Mouse (Mus musculus) embryonic facial prominence, embryonic 12.5 days (tissue): Measurements from ENCODE around the gene Ccdc187. TPM values are rescaled to one million over a fixed set of nuclear protein-coding genes. Genes with fewer than 3 reads are reported as not detected.
A peak's percentile ranks its signal among the peaks of the same experiment; 100 is the strongest.

Source experiments
- ATAC-seq: fragments of 200-750 bp; cut with Nextera tagmentation; 2 replicates; pipeline ENCODE4 v1.8.0; 2017; ENCODE audit not compliant: insufficient number of reproducible peaks, insufficient read depth, low FRiP score, low TSS enrichment
- H3K27ac ChIP-seq: fragments of 300-500 bp; sonication (generic); 2 replicates; pipeline ENCODE4 v1.5.1; 2016; ENCODE audit warnings: mild to moderate bottlenecking
- H3K27me3 ChIP-seq: fragments of 300-500 bp; sonication (generic); 2 replicates; pipeline ENCODE4 v1.6.1; 2016; ENCODE audit warnings: mild to moderate bottlenecking, moderate library complexity
- H3K36me3 ChIP-seq: fragments of 300-500 bp; sonication (generic); 2 replicates; pipeline ENCODE4 v1.6.1; 2016; ENCODE audit warnings: mild to moderate bottlenecking
- H3K4me1 ChIP-seq: fragments of 300-500 bp; sonication (generic); 2 replicates; pipeline ENCODE4 v1.6.1; 2016
- H3K4me2 ChIP-seq: fragments of 300-500 bp; sonication (generic); replicated peaks from 2 replicates; pipeline ENCODE4 v1.6.1; 2016; ENCODE audit warnings: mild to moderate bottlenecking, moderate library complexity
- H3K4me3 ChIP-seq: fragments of 300-500 bp; sonication (generic); 2 replicates; pipeline ENCODE4 v1.5.1; 2016; ENCODE audit warnings: mild to moderate bottlenecking
- H3K9ac ChIP-seq: fragments of 300-500 bp; sonication (generic); 2 replicates; pipeline ENCODE4 v1.6.1; 2016; ENCODE audit warnings: mild to moderate bottlenecking, moderate library complexity
- H3K9me3 ChIP-seq: fragments of 300-500 bp; sonication (generic); 2 replicates; pipeline ENCODE4 v1.6.1; 2016; ENCODE audit warnings: mild to moderate bottlenecking, moderate library complexity
- WGBS: fragments of 180-500 bp; shearing (Covaris S2); methylation state at CpG from one replicate; pipeline ENCODE4 v1.1.7; 2016; 5-methylcytosine and 5-hydroxymethylcytosine counted together
- polyA plus RNA-seq: library from polyadenylated mRNA; unstranded; fragments of >200 nt; fragmentation: Nextera tagmentation; extraction: Ambion mirVana; gene quantifications from 2 replicates; pipeline ENCODE4 v1.2.1, GENCODE M21; 2016

The Ccdc187 gene
- polyA plus RNA-seq, 1 experiment from 2014 or later: 0.18 TPM

- ATAC-seq: no peak
- Histone ChIP-seq H3K27ac (no peak overlapping the region), H3K9ac (no peak overlapping the region), H3K4me3 (no peak overlapping the region), H3K4me2 (no peak overlapping the region), H3K4me1 (peaks cover 6% of the 10 kb centered on the region; the same call in 1 of the 2 replicates), H3K36me3 (no peaks in the 10 kb centered on the region), H3K27me3 (no peaks in the 10 kb centered on the region), H3K9me3 (no peaks in the 10 kb centered on the region)
- 73% methylated on average over 4 of the region's 4 CpGs for WGBS
Measured at GRCm38 (mm10) chr2:26264646-26265045, 29.7 kb downstream of the Ccdc187 start.

DNA sequence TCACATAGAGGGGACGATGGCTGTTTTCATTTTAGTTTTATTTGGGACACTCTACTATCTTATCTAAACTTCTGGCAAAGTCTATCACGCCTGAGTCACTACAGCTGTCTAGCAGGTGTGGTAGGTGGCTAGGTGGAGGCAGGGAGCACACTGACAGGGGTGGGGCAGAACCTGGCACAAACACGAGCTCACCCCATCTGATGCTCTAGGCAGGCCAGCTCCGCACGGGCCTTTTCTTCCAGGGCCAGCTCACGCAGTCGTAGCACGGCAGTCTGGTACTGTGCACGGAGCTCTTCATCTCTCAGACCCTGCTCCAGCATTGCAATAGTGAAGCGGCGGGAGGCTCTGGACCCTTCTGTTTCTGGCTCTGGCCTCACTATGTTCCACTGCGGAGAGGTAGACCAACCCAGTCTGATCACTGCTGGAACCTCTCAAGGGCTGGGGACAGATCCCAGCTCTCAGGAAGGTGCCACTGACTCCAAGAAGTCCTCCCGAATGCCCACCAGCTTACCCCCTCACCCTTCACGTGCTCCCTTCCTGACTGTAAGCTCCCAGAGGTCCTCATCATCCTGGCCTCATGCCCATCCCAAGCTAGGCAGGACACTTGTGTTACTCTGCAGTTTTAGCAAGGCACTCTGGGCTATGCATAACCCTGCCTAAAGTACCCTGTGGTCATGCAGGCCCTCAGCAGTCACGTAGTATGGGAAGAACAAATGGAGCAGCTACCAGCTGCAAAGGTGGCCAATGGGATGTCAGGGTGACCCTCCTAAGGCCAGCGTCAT lies 36.9 kb downstream of the Ccdc187 start:
- H3K4me2 ChIP-seq: no peak overlapping the region
- H3K27ac ChIP-seq: no peak overlapping the region
- H3K9ac ChIP-seq: no peak overlapping the region
- no peaks in the 10 kb centered on the region for H3K36me3 ChIP-seq
- no peaks in the 10 kb centered on the region for H3K9me3 ChIP-seq
- 89% methylated on average over 16 of the region's 16 CpGs for WGBS
- H3K27me3 ChIP-seq: no peaks in the 10 kb centered on the region
- H3K4me1 ChIP-seq: no peaks in the 10 kb centered on the region
- ATAC-seq: no peak
- no peak overlapping the region for H3K4me3 ChIP-seq

DNA sequence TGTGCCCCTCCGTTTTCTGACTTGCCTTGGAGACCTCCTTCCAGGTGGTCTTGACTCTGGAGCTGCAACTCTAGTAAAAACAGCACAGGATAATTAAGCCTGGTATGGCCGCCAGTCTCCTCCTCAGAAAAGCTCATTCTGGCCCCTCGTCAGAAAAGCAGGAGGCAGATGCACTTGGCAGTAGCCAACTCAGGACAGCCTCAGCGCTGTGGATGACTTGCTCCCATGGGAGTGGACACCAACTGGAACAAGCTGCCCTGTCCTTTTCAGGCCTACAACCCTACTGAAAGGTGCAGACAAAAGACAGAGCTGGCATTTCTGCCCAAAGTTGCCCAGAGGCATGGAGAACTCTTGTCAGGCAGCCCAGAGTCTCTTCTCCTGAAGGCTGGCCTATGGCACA lies 39.5 kb downstream of the Ccdc187 start:
- no peaks in the 10 kb centered on the region for H3K4me1 ChIP-seq
- H3K9ac ChIP-seq: no peak overlapping the region
- H3K27me3 ChIP-seq: no peaks in the 10 kb centered on the region
- H3K27ac ChIP-seq: no peak overlapping the region
- no peaks in the 10 kb centered on the region for H3K36me3 ChIP-seq
- 40% methylated on average over 4 of the region's 4 CpGs for WGBS
- no peak overlapping the region for H3K4me3 ChIP-seq
- ATAC-seq: no peak
- no peak overlapping the region for H3K4me2 ChIP-seq
- H3K9me3 ChIP-seq: no peaks in the 10 kb centered on the region

DNA sequence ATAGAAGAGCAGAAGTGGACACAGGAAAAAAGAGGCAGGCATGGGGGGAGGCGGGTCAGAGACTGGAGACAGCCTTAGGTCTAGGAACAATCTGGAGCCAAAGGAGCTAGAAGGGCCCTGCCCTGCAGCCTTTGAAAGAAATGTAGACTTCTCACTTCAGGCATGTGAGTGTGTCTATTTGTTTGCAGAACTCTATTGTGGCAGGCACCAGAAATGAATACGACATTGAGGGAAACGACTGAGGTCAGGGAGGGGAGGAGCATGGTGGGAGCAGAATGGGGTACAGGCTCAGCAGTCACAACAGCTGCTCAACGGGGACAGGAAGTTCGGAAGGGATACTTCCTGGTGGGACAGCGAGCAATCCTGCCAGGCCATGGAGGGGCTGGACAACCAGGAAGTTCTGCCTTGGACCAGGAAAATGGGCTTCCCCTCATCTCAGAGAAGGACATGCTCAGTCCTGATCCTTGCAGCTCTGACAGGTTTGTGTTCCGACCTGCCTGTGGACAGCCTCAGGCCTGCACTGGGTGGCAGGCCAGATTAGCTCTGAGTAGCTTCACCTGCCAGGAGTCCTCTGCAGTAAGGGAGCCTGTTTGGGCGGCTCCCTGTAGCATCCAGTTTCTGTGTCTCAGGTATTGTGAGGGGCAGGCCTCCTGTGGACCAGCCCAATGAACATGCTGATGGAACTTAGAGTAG lies 41.7 kb downstream of the Ccdc187 start:
- 62% methylated on average over 8 of the region's 8 CpGs for WGBS
- no peaks in the 10 kb centered on the region for H3K36me3 ChIP-seq
- no peak for ATAC-seq
- H3K4me2 ChIP-seq: no peak overlapping the region
- no peaks in the 10 kb centered on the region for H3K9me3 ChIP-seq
- H3K9ac ChIP-seq: no peak overlapping the region
- H3K4me1 ChIP-seq: no peaks in the 10 kb centered on the region
- H3K27me3 ChIP-seq: no peaks in the 10 kb centered on the region
- no peak overlapping the region for H3K27ac ChIP-seq
- H3K4me3 ChIP-seq: no peak overlapping the region

DNA sequence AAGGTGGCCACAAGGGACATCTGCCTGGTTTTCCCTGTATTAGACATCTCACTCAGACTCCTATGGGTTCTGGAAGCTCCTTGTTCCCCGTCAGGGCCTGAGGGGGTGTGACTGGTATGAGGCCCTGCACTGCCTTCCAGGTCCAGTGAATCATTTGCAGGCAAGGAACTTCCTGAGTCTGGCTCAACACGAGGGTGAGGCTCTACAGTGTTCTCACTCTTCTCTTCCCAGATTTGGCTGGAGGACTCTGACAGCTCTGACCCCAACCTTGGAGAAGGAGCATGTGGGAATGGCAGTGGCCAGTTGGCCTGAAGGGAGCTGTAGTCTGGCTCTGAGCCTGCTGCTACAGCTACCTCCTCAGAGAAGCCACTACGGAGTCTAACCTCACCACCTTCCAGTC lies 46.8 kb downstream of the Ccdc187 start:
- Histone ChIP-seq H3K9me3 (no peaks in the 10 kb centered on the region), H3K4me3 (no peak overlapping the region), H3K27me3 (no peaks in the 10 kb centered on the region), H3K36me3 (no peaks in the 10 kb centered on the region), H3K27ac (no peak overlapping the region), H3K9ac (no peak overlapping the region), H3K4me2 (no peak overlapping the region), H3K4me1 (no peaks in the 10 kb centered on the region)
- ATAC-seq: no peak
- 54% methylated on average over 3 of the region's 3 CpGs for WGBS

DNA sequence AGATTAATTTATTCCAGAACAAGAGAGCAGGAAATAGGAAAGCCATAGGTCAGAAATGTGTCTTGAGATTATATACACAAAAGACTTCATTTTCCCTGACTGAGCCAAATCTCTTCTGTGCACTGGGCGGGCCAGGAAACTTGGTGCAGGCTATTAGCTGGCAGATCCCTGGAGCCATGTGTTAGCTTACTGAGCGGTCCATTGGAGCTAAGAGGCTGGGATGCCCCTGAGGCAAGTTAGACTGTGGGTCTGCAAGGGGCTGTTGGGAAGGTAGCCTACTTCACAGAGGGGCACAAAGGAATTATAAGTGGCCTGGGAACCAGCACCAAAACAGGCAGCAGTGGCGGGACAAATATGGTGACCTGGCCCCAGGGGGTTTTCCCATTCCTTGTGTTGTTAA lies 53.5 kb downstream of the Ccdc187 start:
- no peaks in the 10 kb centered on the region for H3K36me3 ChIP-seq
- WGBS: 40% methylated on average over 3 of the region's 3 CpGs
- ATAC-seq: no peak
- H3K4me1 ChIP-seq: peaks cover 14% of the 10 kb centered on the region
- H3K9me3 ChIP-seq: no peaks in the 10 kb centered on the region
- no peak overlapping the region for H3K9ac ChIP-seq
- H3K4me2 ChIP-seq: no peak overlapping the region
- no peak overlapping the region for H3K4me3 ChIP-seq
- no peak overlapping the region for H3K27ac ChIP-seq
- no peaks in the 10 kb centered on the region for H3K27me3 ChIP-seq

DNA sequence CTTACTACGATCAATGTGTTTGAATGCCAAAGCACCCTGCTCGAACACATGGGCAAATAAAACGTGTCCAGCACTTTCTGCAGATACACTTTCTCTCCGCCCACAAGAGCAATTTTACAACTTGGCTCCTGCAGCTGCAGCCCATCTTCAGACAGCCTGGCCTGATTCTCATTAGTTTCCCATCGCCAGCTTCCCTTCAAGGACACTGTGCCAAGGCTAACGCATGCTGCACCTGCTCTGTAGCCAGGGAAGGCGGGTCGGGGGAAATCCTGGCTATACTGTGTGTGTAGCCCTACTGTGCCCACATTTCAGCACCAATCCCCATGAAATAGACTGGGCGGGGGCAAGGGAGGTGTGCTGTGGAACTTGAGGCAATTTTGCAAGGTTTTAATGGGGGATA lies 54.0 kb downstream of the Ccdc187 start:
- Histone ChIP-seq H3K4me3 (no peak overlapping the region), H3K4me1 (peaks cover 16% of the 10 kb centered on the region), H3K4me2 (no peak overlapping the region), H3K36me3 (no peaks in the 10 kb centered on the region), H3K9ac (no peak overlapping the region), H3K27me3 (no peaks in the 10 kb centered on the region), H3K9me3 (no peaks in the 10 kb centered on the region), H3K27ac (no peak overlapping the region)
- no peak for ATAC-seq
- WGBS: 54% methylated on average over 9 of the region's 9 CpGs

- Histone ChIP-seq H3K27me3 (no peaks in the 10 kb centered on the region), H3K9me3 (no peaks in the 10 kb centered on the region), H3K9ac (peak within 1 kb of the TSS; percentile 81), H3K4me3 (peak within 1 kb of the TSS; percentile 90), H3K27ac (peak within 1 kb of the TSS; percentile 75; the same call in 1 of the 2 replicates), H3K4me2 (peak within 1 kb of the TSS; percentile 89), H3K4me1 (peaks cover 16% of the 10 kb centered on the region), H3K36me3 (no peaks in the 10 kb centered on the region)
- 2% methylated on average over 36 of the region's 36 CpGs for WGBS
- peak; percentile 78 for ATAC-seq
Measured at GRCm38 (mm10) chr2:26237290-26237782, 57.0 kb downstream of the Ccdc187 start, which contains the start of gene Qsox2. Gene Qsox2, minus strand, starts transcription at chr2:26237525.

DNA sequence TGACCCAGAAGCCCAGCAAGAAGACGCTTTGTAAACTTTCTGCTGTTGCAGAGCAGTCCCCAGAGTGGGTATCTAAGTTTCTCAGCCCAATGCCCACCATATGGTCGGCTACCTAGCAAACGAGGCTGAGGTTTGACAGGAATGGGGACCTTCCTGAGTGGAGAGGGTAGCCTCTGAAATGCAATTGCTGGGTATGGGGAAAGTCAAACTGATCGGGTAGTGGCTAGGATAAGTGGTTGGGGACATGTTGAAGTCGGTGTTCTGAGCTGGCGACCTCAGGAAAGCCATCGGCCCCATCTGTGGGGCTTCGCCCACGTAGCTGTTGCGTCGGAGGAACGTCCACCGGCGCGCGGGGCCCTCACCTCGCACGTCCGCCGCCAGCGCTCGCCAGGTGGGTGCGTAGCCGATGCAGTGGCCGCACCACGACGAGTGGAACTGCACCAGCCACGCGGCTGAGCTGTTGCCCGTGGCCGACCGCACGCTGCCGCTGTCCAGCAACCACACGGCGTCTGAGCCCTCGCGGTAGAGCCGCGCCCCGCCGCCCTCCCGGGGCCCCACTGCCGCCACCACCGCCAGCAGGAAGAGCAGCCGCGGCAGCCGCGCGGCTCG lies 57.6 kb downstream of the Ccdc187 start:
- Histone ChIP-seq H3K9ac (peak overlapping the region; percentile 81), H3K9me3 (no peaks in the 10 kb centered on the region), H3K36me3 (no peaks in the 10 kb centered on the region), H3K4me1 (peaks cover 16% of the 10 kb centered on the region), H3K4me3 (peak overlapping the region; percentile 90), H3K27me3 (no peaks in the 10 kb centered on the region), H3K4me2 (peak overlapping the region; percentile 89), H3K27ac (peak overlapping the region; percentile 75; the same call in 1 of the 2 replicates)
- ATAC-seq: no peak; the same call in 1 of the 2 replicates
- under 1% methylated on average over 50 of the region's 51 CpGs for WGBS

- Histone ChIP-seq H3K4me3 (no peak overlapping the region), H3K27me3 (no peaks in the 10 kb centered on the region), H3K27ac (no peak overlapping the region), H3K9ac (no peak overlapping the region), H3K4me1 (peaks cover 9% of the 10 kb centered on the region), H3K36me3 (no peaks in the 10 kb centered on the region), H3K9me3 (no peaks in the 10 kb centered on the region), H3K4me2 (no peak overlapping the region)
- 86% methylated on average over 2 of the region's 2 CpGs for WGBS
- ATAC-seq: no peak
Measured at GRCm38 (mm10) chr2:26234771-26235170, 59.6 kb downstream of the Ccdc187 start.

- no peaks in the 10 kb centered on the region for H3K9me3 ChIP-seq
- WGBS: 77% methylated on average over 5 of the region's 5 CpGs
Measured at GRCm38 (mm10) chr2:26234253-26234652, 60.1 kb downstream of the Ccdc187 start.

More at GRCm38 (mm10) chr2:26234253-26234652, 60.1 kb downstream of the Ccdc187 start:
- H3K27ac ChIP-seq: no peak overlapping the region
- peaks cover 9% of the 10 kb centered on the region for H3K4me1 ChIP-seq
- H3K4me2 ChIP-seq: no peak overlapping the region
- H3K9ac ChIP-seq: no peak overlapping the region
- no peaks in the 10 kb centered on the region for H3K27me3 ChIP-seq
- no peaks in the 10 kb centered on the region for H3K36me3 ChIP-seq
- no peak overlapping the region for H3K4me3 ChIP-seq
- ATAC-seq: no peak
